Mouse (Mus musculus): ENCODE results near the gene Parvb. TPM values are rescaled to one million over a fixed set of nuclear protein-coding genes. Genes with fewer than 3 reads are reported as not detected.

The Parvb gene
- polyA plus RNA-seq (2015; fragmentation: Nextera tagmentation; extraction: Ambion mirVana): 6.7 and 7.7 TPM in 2 replicates

GRCm38 (mm10) chr15:84231721-84232561 lies at the start of gene Parvb:
Gene Parvb, plus strand, starts transcription at chr15:84232043.

GRCm38 (mm10) chr15:84192058-84192791 lies 39.6 kb upstream of the Parvb start, which contains the start of gene Samm50:
Gene Samm50, plus strand, starts transcription at chr15:84192241.

GRCm38 (mm10) chr15:84323966-84324869 lies 92.4 kb downstream of the Parvb start, which contains the start of gene Parvg:
Gene Parvg, plus strand, starts transcription at chr15:84324026.

Other genes with a start within 250 kb of the Parvb start
- 1.0 and 1.2 TPM in 2 replicates for gene Efcab6, start 166.7 kb upstream of the Parvb start, polyA plus RNA-seq (2015; fragmentation: Nextera tagmentation; extraction: Ambion mirVana)
- gene Sult4a1, start 126.3 kb upstream of the Parvb start, polyA plus RNA-seq (2015; fragmentation: Nextera tagmentation; extraction: Ambion mirVana): 174 and 177 TPM in 2 replicates
- gene Pnpla5, start 108.9 kb upstream of the Parvb start, polyA plus RNA-seq (2015; fragmentation: Nextera tagmentation; extraction: Ambion mirVana): not detected in 2 replicates
- 5.5 and 7.4 TPM in 2 replicates for gene Pnpla3, start 64.2 kb upstream of the Parvb start, polyA plus RNA-seq (2015; fragmentation: Nextera tagmentation; extraction: Ambion mirVana)
- gene Samm50, start 39.8 kb upstream of the Parvb start, polyA plus RNA-seq (2015; fragmentation: Nextera tagmentation; extraction: Ambion mirVana): 83.2 and 84.9 TPM in 2 replicates
- gene Parvg, start 92.0 kb downstream of the Parvb start, polyA plus RNA-seq (2015; fragmentation: Nextera tagmentation; extraction: Ambion mirVana): 1.6 and 3.3 TPM in 2 replicates
- gene Shisal1, start 215.1 kb downstream of the Parvb start, polyA plus RNA-seq (2015; fragmentation: Nextera tagmentation; extraction: Ambion mirVana): 8.1 and 9.7 TPM in 2 replicates